Mouse (Mus musculus) olfactory bulb, adult 2 months (tissue): ENCODE results near the gene Cdyl2. TPM values are rescaled to one million over a fixed set of nuclear protein-coding genes. Genes with fewer than 3 reads are reported as not detected.
A peak's percentile ranks its signal among the peaks of the same experiment; 100 is the strongest.

ENCODE experiments used
- H3K27ac ChIP-seq: fragments of 200-500 bp; 2 replicates; pipeline ENCODE4 v1.5.1; 2012; ENCODE audit warnings: low read depth, low read length; ENCODE audit not compliant: insufficient read depth
- H3K4me1 ChIP-seq: fragments of 200-500 bp; 2 replicates; pipeline ENCODE4 v1.6.1; 2012; ENCODE audit warnings: low read length; ENCODE audit not compliant: control insufficient read depth, insufficient read depth
- H3K4me3 ChIP-seq: fragments of 200-500 bp; 2 replicates; pipeline ENCODE4 v1.5.1; 2012; ENCODE audit warnings: mild to moderate bottlenecking, low read depth, low read length, moderate library complexity; ENCODE audit not compliant: insufficient read depth
- CTCF ChIP-seq: fragments of 200-500 bp; IDR thresholded peaks from 2 replicates; pipeline ENCODE4 v1.5.1; 2012; ENCODE audit warnings: low read depth, mild to moderate bottlenecking, low read length, moderate library complexity; ENCODE audit not compliant: insufficient read depth
- POLR2A ChIP-seq: fragments of 200-500 bp; IDR thresholded peaks from 2 replicates; pipeline ENCODE4 v1.6.1; 2012; ENCODE audit warnings: mild to moderate bottlenecking, low read depth, low read length, moderate library complexity; ENCODE audit not compliant: insufficient read depth
- WGBS: fragments of 180-500 bp; shearing (Covaris S2); methylation state at CpG from one replicate; pipeline ENCODE4 v1.1.7; 2018; 5-methylcytosine and 5-hydroxymethylcytosine counted together
- polyA plus RNA-seq: library from polyadenylated mRNA; stranded (reverse); fragments of >200 nt; gene quantifications from 2 replicates; pipeline ENCODE4 v1.2.4, GENCODE M21; 2012; ENCODE audit warnings: low replicate concordance; ENCODE audit not compliant: missing spikeins, insufficient read depth, insufficient read length

Cdyl2 gene
- polyA plus RNA-seq, 1 experiment: not detected

GRCm38 (mm10) chr8:116673966-116674805 is 58.6 kb downstream of the Cdyl2 start:
- peaks cover 9% of the 10 kb centered on the region for H3K4me1 ChIP-seq
- 66% methylated on average over 10 of the region's 10 CpGs for WGBS
- H3K27ac ChIP-seq: peak overlapping the region; percentile 67; the same call in 1 of the 2 replicates
- TF ChIP-seq CTCF (no peak), POLR2A (no peak)
- no peak overlapping the region for H3K4me3 ChIP-seq

- Histone ChIP-seq H3K4me3 (no peak overlapping the region), H3K4me1 (peaks cover 9% of the 10 kb centered on the region), H3K27ac (no peak overlapping the region)
- WGBS: 78% methylated on average over 8 of the region's 8 CpGs
- TF ChIP-seq CTCF (no peak), POLR2A (no peak)
Observed at GRCm38 (mm10) chr8:116673493-116673892, 59.3 kb downstream of the Cdyl2 start.

- Histone ChIP-seq H3K4me1 (peaks cover 9% of the 10 kb centered on the region), H3K27ac (no peak overlapping the region), H3K4me3 (no peak overlapping the region)
- TF ChIP-seq POLR2A (no peak), CTCF (no peak)
- 96% methylated on average over 4 of the region's 4 CpGs for WGBS
Observed at GRCm38 (mm10) chr8:116673052-116673451, 59.7 kb downstream of the Cdyl2 start.

GRCm38 (mm10) chr8:116671543-116671942 is 61.2 kb downstream of the Cdyl2 start:
- H3K4me1 ChIP-seq: peaks cover 9% of the 10 kb centered on the region
- TF ChIP-seq POLR2A (no peak), CTCF (no peak)
- H3K4me3 ChIP-seq: no peak overlapping the region
- WGBS: 66% methylated on average over 5 of the region's 5 CpGs
- H3K27ac ChIP-seq: no peak overlapping the region

GRCm38 (mm10) chr8:116670604-116671003 is 62.2 kb downstream of the Cdyl2 start:
- TF ChIP-seq POLR2A: no peak
- TF ChIP-seq CTCF: no peak
- H3K27ac ChIP-seq: no peak overlapping the region
- H3K4me1 ChIP-seq: peaks cover 9% of the 10 kb centered on the region
- H3K4me3 ChIP-seq: no peak overlapping the region
- WGBS: 88% methylated on average over 7 of the region's 7 CpGs

- Histone ChIP-seq H3K4me1 (peaks cover 2% of the 10 kb centered on the region; the same call in 1 of the 2 replicates), H3K27ac (no peak overlapping the region), H3K4me3 (no peak overlapping the region)
- 92% methylated on average over 7 of the region's 7 CpGs for WGBS
- TF ChIP-seq CTCF: no peak
- TF ChIP-seq POLR2A: no peak
Observed at GRCm38 (mm10) chr8:116668977-116669376, 63.8 kb downstream of the Cdyl2 start.

- WGBS: 80% methylated on average over 11 of the region's 11 CpGs
- Histone ChIP-seq H3K27ac (no peak overlapping the region), H3K4me1 (no peaks in the 10 kb centered on the region), H3K4me3 (no peak overlapping the region)
- no peak for TF ChIP-seq POLR2A
- TF ChIP-seq CTCF: no peak
Observed at GRCm38 (mm10) chr8:116666781-116667325, 65.9 kb downstream of the Cdyl2 start.

- 86% methylated on average over 1 of the region's 1 CpGs for WGBS
- no peak overlapping the region for H3K4me3 ChIP-seq
- no peak overlapping the region for H3K27ac ChIP-seq
- H3K4me1 ChIP-seq: no peaks in the 10 kb centered on the region
- TF ChIP-seq CTCF: no peak
- no peak for TF ChIP-seq POLR2A
Observed at GRCm38 (mm10) chr8:116661521-116661920, 71.3 kb downstream of the Cdyl2 start.

- Histone ChIP-seq H3K27ac (no peak overlapping the region), H3K4me1 (no peaks in the 10 kb centered on the region), H3K4me3 (no peak overlapping the region)
- TF ChIP-seq CTCF (no peak), POLR2A (no peak)
- 97% methylated on average over 3 of the region's 3 CpGs for WGBS
Observed at GRCm38 (mm10) chr8:116656811-116657210, 76.0 kb downstream of the Cdyl2 start.

GRCm38 (mm10) chr8:116654881-116655280 is 77.9 kb downstream of the Cdyl2 start:
- H3K4me3 ChIP-seq: no peak overlapping the region
- no peaks in the 10 kb centered on the region for H3K4me1 ChIP-seq
- WGBS: 85% methylated on average over 3 of the region's 3 CpGs
- no peak overlapping the region for H3K27ac ChIP-seq
- TF ChIP-seq CTCF (no peak), POLR2A (no peak)
